Mouse (Mus musculus): ENCODE measurements at regions not wholly inside any gene's neighbourhood (a gene's known extent, or its start where the extent isn't known, plus 50 kb on each side); places are given as distances from the start of the nearest gene placed in this dataset.

- 0 out of 2 replicates have a peak, but pooled peaks have one; percentile 26 for ATAC-seq
- 61% methylated on average over 1 of the region's 1 CpGs for WGBS
- H3K27ac ChIP-seq (ENCODE audit: low read length), result no peak overlapping the region
Observed at GRCm38 (mm10) chr13:88144591-88144990, 676.7 kb upstream of the Edil3 start.

GRCm38 (mm10) chr13:88186579-88186978, 634.7 kb upstream of the Edil3 start:
- H3K9me3 ChIP-seq (ENCODE audit: control insufficient read depth, low read length), result no peaks in the 10 kb centered on the region
- H3K4me3 ChIP-seq (replicated peaks; ENCODE audit: low read length), result no peak overlapping the region
- H3K4me1 ChIP-seq (replicated peaks; ENCODE audit: control insufficient read depth, insufficient read depth, low read length), result no peaks in the 10 kb centered on the region
- H3K27me3 ChIP-seq (replicated peaks; ENCODE audit: control insufficient read depth, insufficient read depth, low read length), result no peaks in the 10 kb centered on the region
- WGBS, result 86% methylated on average over 3 of the region's 3 CpGs
- no peaks in the 10 kb centered on the region for H3K36me3 ChIP-seq (ENCODE audit: control insufficient read depth, insufficient read depth)
- H3K4me2 ChIP-seq (ENCODE audit: low read length), result no peak overlapping the region
- ATAC-seq, result no peak
- H3K9ac ChIP-seq (replicated peaks; ENCODE audit: low read depth, low read length), result no peak overlapping the region
- no peak overlapping the region for H3K27ac ChIP-seq (ENCODE audit: low read length)

More at GRCm38 (mm10) chr13:88144591-88144990, 676.7 kb upstream of the Edil3 start:
- Histone ChIP-seq H3K4me1 (replicated peaks; ENCODE audit: control insufficient read depth, insufficient read depth, low read length) (no peaks in the 10 kb centered on the region), H3K4me3 (replicated peaks; ENCODE audit: low read length) (no peak overlapping the region), H3K27me3 (replicated peaks; ENCODE audit: control insufficient read depth, insufficient read depth, low read length) (no peaks in the 10 kb centered on the region), H3K9me3 (ENCODE audit: control insufficient read depth, low read length) (no peaks in the 10 kb centered on the region), H3K9ac (replicated peaks; ENCODE audit: low read depth, low read length) (no peak overlapping the region), H3K4me2 (ENCODE audit: low read length) (no peak overlapping the region), H3K36me3 (ENCODE audit: control insufficient read depth, insufficient read depth) (no peaks in the 10 kb centered on the region)

DNA sequence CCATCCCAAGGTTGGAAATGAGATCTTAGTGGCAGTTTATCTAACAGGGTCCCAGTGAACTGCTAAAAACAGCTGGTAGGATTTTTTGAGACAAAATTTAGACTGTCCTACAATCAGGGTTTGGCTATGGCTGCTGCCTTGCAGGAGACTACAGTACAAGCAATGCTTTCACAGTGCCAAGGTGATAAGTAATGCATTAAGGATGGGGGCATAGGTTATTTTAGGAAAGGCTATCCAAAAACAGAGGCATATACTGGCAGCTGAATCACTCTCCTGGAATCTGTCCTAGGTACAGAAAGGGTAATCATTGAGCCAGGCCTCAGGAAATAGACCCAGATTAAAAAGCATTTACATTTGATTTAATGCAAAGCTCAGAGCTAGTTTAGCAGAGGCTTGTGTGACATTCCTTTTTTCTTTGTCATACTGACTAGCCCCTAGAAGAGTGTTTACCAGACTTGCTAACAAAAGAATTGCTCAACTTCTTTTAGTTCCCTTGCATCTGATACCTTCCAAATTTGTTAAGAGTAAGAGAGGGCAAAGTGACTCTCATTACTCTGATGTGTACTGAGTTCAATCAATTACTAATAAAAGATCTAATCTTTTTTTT, 619.5 kb upstream of the Edil3 start:
- no peak overlapping the region for H3K4me2 ChIP-seq (ENCODE audit: low read length)
- H3K9ac ChIP-seq (replicated peaks; ENCODE audit: low read depth, low read length), result no peak overlapping the region
- H3K27me3 ChIP-seq (replicated peaks; ENCODE audit: control insufficient read depth, insufficient read depth, low read length), result no peaks in the 10 kb centered on the region
- ATAC-seq, result no peak
- H3K36me3 ChIP-seq (ENCODE audit: control insufficient read depth, insufficient read depth), result no peaks in the 10 kb centered on the region
- no peak overlapping the region for H3K27ac ChIP-seq (ENCODE audit: low read length)
- H3K9me3 ChIP-seq (ENCODE audit: control insufficient read depth, low read length), result no peaks in the 10 kb centered on the region
- H3K4me1 ChIP-seq (replicated peaks; ENCODE audit: control insufficient read depth, insufficient read depth, low read length), result no peaks in the 10 kb centered on the region
- H3K4me3 ChIP-seq (replicated peaks; ENCODE audit: low read length), result no peak overlapping the region

DNA sequence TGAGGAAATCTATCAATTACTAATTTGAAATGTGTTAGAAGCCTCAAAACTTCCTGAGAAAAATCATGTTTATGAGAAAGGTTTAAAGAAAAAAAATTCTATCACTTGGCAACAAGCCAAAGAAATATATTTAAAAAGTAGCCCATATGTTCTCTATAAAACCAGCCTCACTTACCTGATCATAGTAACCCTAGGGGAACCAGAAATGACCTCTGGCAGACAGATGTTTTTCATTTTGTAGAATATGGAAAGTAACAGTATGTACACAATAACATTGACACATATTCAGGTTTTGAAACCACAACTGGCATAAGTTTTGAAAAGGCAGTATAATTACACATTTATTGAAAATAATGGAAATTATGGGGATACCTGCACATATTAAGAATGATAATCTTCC, 580.8 kb upstream of the Edil3 start:
- H3K9ac ChIP-seq (replicated peaks; ENCODE audit: low read depth, low read length), result no peak overlapping the region
- no peaks in the 10 kb centered on the region for H3K4me1 ChIP-seq (replicated peaks; ENCODE audit: control insufficient read depth, insufficient read depth, low read length)
- no peak overlapping the region for H3K4me2 ChIP-seq (ENCODE audit: low read length)

More for the DNA sequence above, 580.8 kb upstream of the Edil3 start:
- Histone ChIP-seq H3K36me3 (ENCODE audit: control insufficient read depth, insufficient read depth) (no peaks in the 10 kb centered on the region), H3K27me3 (replicated peaks; ENCODE audit: control insufficient read depth, insufficient read depth, low read length) (no peaks in the 10 kb centered on the region), H3K27ac (ENCODE audit: low read length) (no peak overlapping the region), H3K4me3 (replicated peaks; ENCODE audit: low read length) (no peak overlapping the region), H3K9me3 (ENCODE audit: control insufficient read depth, low read length) (no peaks in the 10 kb centered on the region)
- ATAC-seq, result no peak

Measured in forebrain, embryonic 16.5 days (tissue).